Mouse (Mus musculus): Measurements from ENCODE around the gene Nr6a1.

The Nr6a1 gene

GRCm38 (mm10) chr2:38675366-38675969, 252.0 kb downstream of the Nr6a1 start:
- no peak for DNase-seq (ENCODE audit: low spot score in 2 of 2)
